Mouse (Mus musculus): Measurements from ENCODE around the gene Pde2a.

DNA sequence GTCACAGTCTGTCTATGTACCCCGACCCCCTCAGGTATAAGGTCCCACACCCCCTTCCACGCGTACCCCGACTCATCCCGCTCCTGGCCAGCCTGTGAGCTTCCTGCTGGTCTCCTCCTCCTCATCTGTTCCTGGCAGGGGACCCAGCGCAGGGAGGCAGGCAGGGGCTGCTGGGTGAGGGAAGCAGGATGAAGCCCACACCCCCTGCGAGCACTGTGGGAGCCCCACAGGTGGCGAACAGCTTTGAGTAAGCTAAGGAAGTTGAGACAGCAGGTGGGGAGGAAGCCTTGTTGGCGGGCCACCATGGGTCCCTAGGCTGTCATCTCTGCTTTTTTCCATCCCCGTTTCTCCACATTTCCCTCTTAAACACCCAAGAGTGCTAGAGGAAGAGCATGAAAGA lies 77.8 kb downstream of the Pde2a start:
- peak; percentile 22; the same call in 1 of the 2 replicates for TF ChIP-seq POLR2A (IDR thresholded peaks at IDR 0.05; ENCODE audit: borderline replicate concordance, control insufficient read depth, low read depth, low read length)
- no peak for TF ChIP-seq CTCF (IDR thresholded peaks at IDR 0.05; ENCODE audit: control insufficient read depth, insufficient read depth, low read length)
